Mouse (Mus musculus): Measurements from ENCODE around the gene Cdkl5. TPM values are rescaled to one million over a fixed set of nuclear protein-coding genes. Genes with fewer than 3 reads are reported as not detected.

The Cdkl5 gene
- total and polyA plus RNA-seq, 2 experiments from 2014 or later, result 7.2 to 25.6 TPM

DNA sequence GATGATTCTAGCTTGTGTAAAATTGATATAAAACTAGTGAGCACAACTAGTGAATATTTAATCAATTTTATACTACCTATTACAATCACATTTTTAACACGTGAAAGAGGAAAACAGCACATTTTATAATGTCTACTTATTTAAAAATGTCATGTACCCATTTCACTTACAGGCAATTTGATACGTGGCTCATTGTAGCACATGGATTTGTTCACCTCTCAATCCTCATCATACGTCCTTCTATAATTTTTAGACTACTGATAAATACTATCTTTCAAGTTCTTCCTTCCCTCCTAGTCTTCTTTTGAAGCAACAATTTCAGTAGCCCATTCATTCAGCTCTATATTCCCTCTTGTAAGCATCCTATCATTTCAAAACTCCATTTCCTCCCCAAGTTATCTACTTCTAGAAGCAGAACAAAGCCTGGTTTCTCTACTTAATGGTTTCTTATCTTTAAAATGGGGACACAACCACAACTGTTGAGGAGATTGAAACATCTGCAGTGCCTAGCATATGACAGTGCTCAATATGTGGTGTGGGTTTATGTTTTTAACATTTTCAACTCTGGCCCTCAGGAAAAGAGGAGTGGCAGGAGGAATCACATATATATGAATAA lies 75.4 kb downstream of the Cdkl5 start:
- no peak for TF ChIP-seq CTCF (IDR thresholded peaks at IDR 0.05; ENCODE audit: low read depth)
- H3K4me1 ChIP-seq (ENCODE audit: insufficient read depth), result no peaks in the 10 kb centered on the region
- H3K4me3 ChIP-seq (ENCODE audit: low read depth, low read length), result no peak overlapping the region
- 90% methylated on average over 3 of the region's 3 CpGs for WGBS
- H3K27ac ChIP-seq (ENCODE audit: low read depth, low read length), result no peak overlapping the region
- H3K4me2 ChIP-seq (ENCODE audit: low read depth), result no peak overlapping the region
- no peaks in the 10 kb centered on the region for H3K36me3 ChIP-seq (ENCODE audit: insufficient read depth)
- H3K27me3 ChIP-seq (ENCODE audit: insufficient read depth, low read length), result no peaks in the 10 kb centered on the region
- no peaks in the 10 kb centered on the region for H3K9me3 ChIP-seq (ENCODE audit: low read length)
- ATAC-seq, result no peak
- H3K9ac ChIP-seq, result no peak overlapping the region
- no peak for DNase-seq

DNA sequence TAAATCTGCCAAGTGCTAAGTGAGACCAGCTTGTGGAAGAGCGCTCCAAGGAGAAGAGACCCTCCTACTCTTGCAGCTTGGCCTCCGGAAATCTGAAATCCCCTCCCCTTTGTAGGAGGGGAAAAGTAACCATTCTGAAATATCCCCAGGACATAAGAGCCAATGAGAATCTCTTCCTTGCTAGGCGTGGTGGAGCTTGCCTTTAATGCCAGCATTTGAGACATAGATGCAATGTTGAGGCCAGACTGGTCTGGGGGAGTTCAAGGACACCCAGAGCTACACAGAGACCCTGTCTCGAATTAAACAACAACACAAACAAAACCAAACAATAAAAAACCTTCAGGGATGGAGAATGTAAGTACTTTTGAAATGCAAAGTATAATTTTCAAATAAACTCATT lies 87.6 kb downstream of the Cdkl5 start, which contains the start of gene Gja6:
Gene Gja6, minus strand, starts transcription at position 101 of the 400 bp plus-strand sequence.
- TF ChIP-seq CTCF (IDR thresholded peaks at IDR 0.05; ENCODE audit: low read depth), result no peak
- Histone ChIP-seq H3K36me3 (ENCODE audit: insufficient read depth) (no peaks in the 10 kb centered on the region), H3K9me3 (ENCODE audit: low read length) (no peaks in the 10 kb centered on the region), H3K4me2 (ENCODE audit: low read depth) (no peak within 1 kb of the TSS), H3K9ac (no peak within 1 kb of the TSS), H3K27ac (ENCODE audit: low read depth, low read length) (no peak within 1 kb of the TSS), H3K4me1 (ENCODE audit: insufficient read depth) (no peaks in the 10 kb centered on the region), H3K27me3 (ENCODE audit: insufficient read depth, low read length) (no peaks in the 10 kb centered on the region), H3K4me3 (ENCODE audit: low read depth, low read length) (no peak within 1 kb of the TSS)
- DNase-seq, result no peak
- ATAC-seq, result no peak
- WGBS, result 73% methylated on average over 4 of the region's 4 CpGs

DNA sequence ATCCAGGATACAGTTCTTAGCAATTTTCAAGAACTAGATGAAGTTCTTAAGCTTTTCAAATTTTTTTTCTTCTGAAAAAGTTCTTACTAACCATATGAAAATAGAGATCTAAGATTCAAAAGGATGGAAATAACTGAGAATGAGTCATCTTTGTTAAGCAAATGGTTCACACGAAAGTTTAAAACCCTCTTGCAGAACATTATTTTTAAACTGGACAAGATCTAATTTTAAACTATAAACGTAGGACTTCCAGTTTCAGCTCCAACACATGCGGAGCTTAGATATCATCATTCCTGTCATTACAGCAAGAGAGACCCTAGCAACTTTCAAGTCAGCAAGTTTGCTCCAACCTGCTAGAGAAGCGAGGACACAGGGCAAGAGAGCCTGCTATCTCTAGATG lies 88.0 kb downstream of the Cdkl5 start:
- no peak for TF ChIP-seq CTCF (IDR thresholded peaks at IDR 0.05; ENCODE audit: low read depth)
- Histone ChIP-seq H3K4me3 (ENCODE audit: low read depth, low read length) (no peak overlapping the region), H3K9me3 (ENCODE audit: low read length) (no peaks in the 10 kb centered on the region), H3K27me3 (ENCODE audit: insufficient read depth, low read length) (no peaks in the 10 kb centered on the region), H3K4me1 (ENCODE audit: insufficient read depth) (no peaks in the 10 kb centered on the region), H3K9ac (no peak overlapping the region), H3K36me3 (ENCODE audit: insufficient read depth) (no peaks in the 10 kb centered on the region), H3K4me2 (ENCODE audit: low read depth) (no peak overlapping the region), H3K27ac (ENCODE audit: low read depth, low read length) (no peak overlapping the region)
- ATAC-seq (no peak), DNase-seq (no peak)
- 85% methylated on average over 4 of the region's 4 CpGs for WGBS

DNA sequence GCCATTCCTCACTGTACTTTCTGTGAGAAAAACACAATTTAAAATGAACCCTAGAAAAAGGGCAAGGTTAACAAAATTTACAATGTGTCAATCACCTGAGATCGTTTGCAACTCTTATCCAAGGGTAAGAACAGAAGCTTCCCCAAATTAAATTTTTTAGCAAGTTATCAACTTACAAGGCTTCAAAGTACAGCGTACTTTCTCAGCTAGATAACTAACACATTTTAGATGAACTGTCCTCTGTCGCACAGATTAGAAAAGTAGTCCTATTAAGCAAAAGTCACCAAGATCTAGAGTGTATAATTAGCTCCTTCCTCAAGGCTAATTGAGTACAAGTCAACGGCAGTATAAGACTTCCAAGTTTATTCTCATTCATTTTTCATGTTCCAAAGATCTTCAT lies 88.6 kb downstream of the Cdkl5 start:
- TF ChIP-seq CTCF (IDR thresholded peaks at IDR 0.05; ENCODE audit: low read depth), result no peak
- H3K36me3 ChIP-seq (ENCODE audit: insufficient read depth), result no peaks in the 10 kb centered on the region

DNA sequence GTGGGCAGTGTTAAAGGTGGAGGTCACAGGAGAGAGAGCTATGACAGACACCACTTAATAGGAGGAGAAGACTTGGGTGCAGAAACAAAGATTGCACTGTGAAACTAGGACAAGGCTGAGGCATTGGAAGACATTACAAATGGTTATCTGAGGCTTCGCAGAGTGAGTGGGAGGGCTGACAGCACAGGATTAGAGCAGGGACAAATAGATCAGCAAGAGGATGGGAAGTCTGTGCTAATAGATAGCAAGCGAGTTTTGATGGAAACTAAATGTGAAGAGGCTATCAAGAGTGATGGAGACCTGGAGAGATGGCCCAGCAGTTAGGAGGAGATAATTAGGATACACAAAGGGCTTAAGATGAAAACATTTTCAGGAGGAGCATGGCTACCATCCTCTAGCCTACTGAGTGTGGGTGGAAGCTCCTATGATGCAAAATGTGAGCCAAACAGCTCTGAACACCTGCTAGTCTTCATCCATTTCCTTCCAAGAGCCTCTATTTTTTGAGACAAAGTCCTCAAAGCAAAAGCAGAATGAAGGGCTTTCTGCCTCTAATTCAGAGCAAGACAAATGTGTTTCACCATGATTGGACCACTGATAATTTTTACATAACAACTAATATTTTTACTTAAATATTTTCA lies 89.3 kb downstream of the Cdkl5 start:
- no peak for TF ChIP-seq CTCF (IDR thresholded peaks at IDR 0.05; ENCODE audit: low read depth)
- ATAC-seq (no peak), DNase-seq (no peak)
- no peaks in the 10 kb centered on the region for H3K27me3 ChIP-seq (ENCODE audit: insufficient read depth, low read length)
- WGBS, result 71% methylated on average over 2 of the region's 2 CpGs
- H3K27ac ChIP-seq (ENCODE audit: low read depth, low read length), result no peak overlapping the region
- no peaks in the 10 kb centered on the region for H3K4me1 ChIP-seq (ENCODE audit: insufficient read depth)
- no peak overlapping the region for H3K4me2 ChIP-seq (ENCODE audit: low read depth)
- H3K36me3 ChIP-seq (ENCODE audit: insufficient read depth), result no peaks in the 10 kb centered on the region
- no peak overlapping the region for H3K4me3 ChIP-seq (ENCODE audit: low read depth, low read length)
- no peak overlapping the region for H3K9ac ChIP-seq
- no peaks in the 10 kb centered on the region for H3K9me3 ChIP-seq (ENCODE audit: low read length)

More for the DNA sequence above, 88.6 kb downstream of the Cdkl5 start:
- Histone ChIP-seq H3K4me1 (ENCODE audit: insufficient read depth) (no peaks in the 10 kb centered on the region), H3K27me3 (ENCODE audit: insufficient read depth, low read length) (no peaks in the 10 kb centered on the region), H3K9ac (no peak overlapping the region), H3K9me3 (ENCODE audit: low read length) (no peaks in the 10 kb centered on the region), H3K4me3 (ENCODE audit: low read depth, low read length) (no peak overlapping the region), H3K27ac (ENCODE audit: low read depth, low read length) (no peak overlapping the region), H3K4me2 (ENCODE audit: low read depth) (no peak overlapping the region)
- DNase-seq, result no peak
- WGBS, result 74% methylated on average over 4 of the region's 4 CpGs
- ATAC-seq, result no peak

DNA sequence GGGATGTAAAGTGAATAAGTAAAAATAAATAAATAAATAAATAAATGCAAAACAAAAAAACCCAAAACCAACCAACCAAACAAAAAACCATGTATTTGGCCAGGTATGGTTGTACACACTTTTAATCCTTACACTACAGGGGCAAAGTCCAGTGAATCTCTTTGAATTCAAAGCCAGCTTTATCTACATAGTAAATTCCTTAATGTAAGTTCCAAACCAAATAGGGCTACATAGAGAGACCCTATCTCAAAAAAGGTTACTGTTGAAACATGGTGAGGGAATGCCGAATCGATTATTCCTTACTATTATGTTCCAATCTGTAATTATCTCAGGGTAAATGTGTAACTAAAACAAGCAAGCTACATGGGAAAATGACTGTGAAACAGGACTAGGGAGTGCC lies 93.4 kb downstream of the Cdkl5 start:
- H3K36me3 ChIP-seq (ENCODE audit: insufficient read depth), result no peaks in the 10 kb centered on the region
- DNase-seq (no peak), ATAC-seq (no peak)
- TF ChIP-seq CTCF (IDR thresholded peaks at IDR 0.05; ENCODE audit: low read depth), result no peak
- H3K4me2 ChIP-seq (ENCODE audit: low read depth), result no peak overlapping the region
- H3K9ac ChIP-seq, result no peak overlapping the region
- no peaks in the 10 kb centered on the region for H3K27me3 ChIP-seq (ENCODE audit: insufficient read depth, low read length)
- no peak overlapping the region for H3K4me3 ChIP-seq (ENCODE audit: low read depth, low read length)
- H3K4me1 ChIP-seq (ENCODE audit: insufficient read depth), result no peaks in the 10 kb centered on the region
- 87% methylated on average over 2 of the region's 2 CpGs for WGBS
- H3K9me3 ChIP-seq (ENCODE audit: low read length), result no peaks in the 10 kb centered on the region
- H3K27ac ChIP-seq (ENCODE audit: low read depth, low read length), result no peak overlapping the region

DNA sequence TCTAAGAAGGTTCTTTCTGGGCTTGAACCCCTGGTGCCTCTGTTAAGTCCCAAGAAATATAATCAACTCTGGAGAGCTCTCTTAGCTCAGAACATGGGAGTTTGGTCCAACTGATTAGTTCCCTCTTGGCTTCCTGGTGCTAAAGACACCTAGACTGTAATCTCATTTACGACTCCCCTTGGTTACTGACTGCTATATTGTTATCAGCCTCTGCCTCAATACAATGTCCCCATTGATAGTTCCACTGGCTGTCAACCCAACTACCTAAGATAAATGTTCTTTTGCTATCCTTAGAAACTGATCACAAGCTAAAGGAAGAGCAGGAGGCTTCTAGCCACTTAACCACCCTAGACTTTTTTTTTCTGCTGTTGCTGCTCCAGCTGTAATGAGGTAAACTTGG lies 102.4 kb downstream of the Cdkl5 start:
- H3K9me3 ChIP-seq (ENCODE audit: low read length), result no peaks in the 10 kb centered on the region
- no peak overlapping the region for H3K4me3 ChIP-seq (ENCODE audit: low read depth, low read length)
- H3K27me3 ChIP-seq (ENCODE audit: insufficient read depth, low read length), result no peaks in the 10 kb centered on the region
- 48% methylated on average over 1 of the region's 1 CpGs for WGBS
- H3K4me2 ChIP-seq (ENCODE audit: low read depth), result no peak overlapping the region
- no peaks in the 10 kb centered on the region for H3K36me3 ChIP-seq (ENCODE audit: insufficient read depth)
- DNase-seq (no peak), ATAC-seq (no peak)
- no peak overlapping the region for H3K27ac ChIP-seq (ENCODE audit: low read depth, low read length)
- no peak overlapping the region for H3K9ac ChIP-seq
- no peaks in the 10 kb centered on the region for H3K4me1 ChIP-seq (ENCODE audit: insufficient read depth)
- no peak for TF ChIP-seq CTCF (IDR thresholded peaks at IDR 0.05; ENCODE audit: low read depth)
